Mouse (Mus musculus): ENCODE results near the gene Scube1. TPM values are rescaled to one million over a fixed set of nuclear protein-coding genes. Genes with fewer than 3 reads are reported as not detected.

Gene Scube1
- 0.09 and 0.57 TPM in 2 replicates for polyA plus RNA-seq (2012; ENCODE audit: low replicate concordance)

DNA sequence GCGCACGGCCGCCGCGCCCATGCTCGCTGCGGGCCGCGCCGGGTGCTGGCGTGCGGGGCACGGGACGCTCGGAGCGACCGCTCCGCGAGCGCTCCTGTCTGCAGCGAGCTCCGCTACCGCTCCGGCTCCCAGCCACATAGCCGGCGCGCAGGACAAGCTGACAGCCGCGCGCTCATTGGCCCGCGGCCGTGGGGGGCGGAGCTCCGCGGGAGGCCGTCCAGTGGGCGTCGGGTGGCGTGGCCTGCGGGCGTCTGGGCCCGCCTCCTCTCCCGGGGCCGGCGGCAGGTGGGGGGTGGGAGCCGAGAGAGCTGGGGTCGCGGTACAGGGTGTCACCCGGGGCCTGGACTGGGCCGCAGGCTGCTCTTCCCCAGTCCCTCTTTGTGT is at the start of gene Scube1:
TSS of gene Scube1 (minus strand) at position 136 of the 384 bp plus-strand sequence.

DNA sequence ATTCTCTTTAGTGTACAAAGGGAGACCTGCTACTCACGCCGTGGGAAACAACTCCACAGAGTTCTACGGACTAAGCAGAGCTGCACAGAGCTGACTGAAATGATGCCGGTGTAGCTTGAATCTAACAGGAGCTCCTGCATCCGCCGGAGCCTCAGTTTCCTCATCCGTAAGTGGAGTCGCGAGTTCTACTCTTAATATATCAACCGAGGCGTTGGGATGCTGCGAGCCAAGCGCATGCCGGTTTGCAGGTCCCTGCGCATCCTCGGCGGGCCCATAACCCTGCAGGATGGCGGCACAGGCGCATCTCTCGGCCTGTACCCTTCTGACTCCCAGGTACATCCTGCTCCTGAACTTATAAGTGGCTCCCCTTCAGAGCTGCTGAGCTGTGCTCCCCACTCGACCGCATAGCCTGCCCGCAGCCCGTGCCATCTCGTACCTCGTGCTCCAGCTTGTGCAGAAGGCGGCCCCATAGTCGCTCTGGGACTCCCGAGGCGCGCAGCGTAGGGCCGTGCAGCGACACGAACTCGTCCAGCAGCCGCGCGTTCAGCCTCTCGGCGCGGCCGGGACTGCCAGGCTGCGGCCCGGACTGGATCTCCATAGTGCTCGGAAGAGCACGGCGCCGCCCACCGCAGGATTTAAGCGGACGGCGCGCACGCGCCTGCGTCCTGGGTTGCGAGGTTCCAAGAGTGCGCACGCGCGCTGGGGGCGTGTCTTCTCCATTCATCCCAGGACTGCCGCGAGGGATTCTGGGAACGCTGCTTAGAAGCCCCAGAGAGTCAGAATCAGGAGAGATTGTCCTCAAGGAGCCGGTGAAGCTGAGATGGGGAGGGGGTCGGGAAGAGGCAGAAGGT is 130.1 kb downstream of the Scube1 start, which contains the start of gene Ttll12:
TSS of gene Ttll12 (minus strand) at position 645 of the 851 bp plus-strand sequence.

DNA sequence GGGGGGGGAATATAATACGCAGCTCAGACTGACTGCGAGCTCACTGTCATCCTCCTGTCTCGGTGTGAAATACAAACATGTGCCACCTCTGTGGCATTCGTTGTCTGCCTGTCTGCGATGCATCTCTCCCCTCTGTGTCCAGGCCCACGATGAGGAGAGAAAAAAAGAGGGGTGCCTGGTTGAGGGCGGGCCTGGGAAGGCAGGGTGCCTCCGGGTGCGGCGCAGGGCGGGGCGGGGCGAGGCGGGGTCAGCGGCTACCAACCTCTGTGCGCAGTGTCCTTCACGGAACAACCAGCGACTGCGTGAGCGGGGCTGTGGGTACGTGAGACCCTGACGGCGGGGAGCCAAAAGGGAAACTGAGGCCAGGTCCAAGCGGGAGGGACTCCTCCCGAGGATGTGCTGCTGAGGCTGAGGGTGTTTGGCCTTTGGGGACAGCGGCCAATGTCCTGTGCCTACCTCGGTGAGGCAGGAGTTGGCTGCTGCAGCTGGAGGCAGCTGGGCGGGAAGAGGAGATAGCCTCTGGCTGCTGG is 161.4 kb downstream of the Scube1 start, which contains the start of the genes Tspo and Mcat:
TSS of gene Tspo (plus strand) at position 266 of the 530 bp plus-strand sequence.
TSS of gene Mcat (minus strand) at position 461 of the 530 bp plus-strand sequence.

Other genes with a start within 250 kb of the Scube1 start
- gene Ttll1, start 214.1 kb downstream of the Scube1 start, polyA plus RNA-seq (2012; ENCODE audit: low replicate concordance): 1.6 and 1.7 TPM in 2 replicates
- 4.1 and 4.5 TPM in 2 replicates for gene Bik, start 198.2 kb downstream of the Scube1 start, polyA plus RNA-seq (2012; ENCODE audit: low replicate concordance)
- 183 and 196 TPM in 2 replicates for gene Tspo, start 161.4 kb downstream of the Scube1 start, polyA plus RNA-seq (2012; ENCODE audit: low replicate concordance)
- 38.7 and 49.2 TPM in 2 replicates for gene Mcat, start 161.2 kb downstream of the Scube1 start, polyA plus RNA-seq (2012; ENCODE audit: low replicate concordance)
- gene Ttll12, start 129.9 kb downstream of the Scube1 start, polyA plus RNA-seq (2012; ENCODE audit: low replicate concordance): 116 and 422 TPM in 2 replicates
- gene Mpped1, start 54.4 kb upstream of the Scube1 start, polyA plus RNA-seq (2012; ENCODE audit: low replicate concordance): not detected in 2 replicates